8 mouse cellular contexts compared by ENCODE assay signal in genomic region chr5:37337696-37338095, GRCm38 (mm10). TPM values are rescaled to one million over a fixed set of nuclear protein-coding genes. Genes with fewer than 3 reads are reported as not detected.
DNase-seq lines count a peak whose midpoint lies in the region; ATAC-seq and TF ChIP-seq lines count a peak whose summit lies in the region.

No protein-coding gene starts in this region.

- peaks cover 34% of the 10 kb centered on the region for H3K36me3 ChIP-seq in E14TG2a.4 (ENCODE audit: insufficient read depth, low read length)
- no peaks in the 10 kb centered on the region for H3K36me3 ChIP-seq in hindbrain, embryonic 13.5 days
- no peaks in the 10 kb centered on the region for H3K36me3 ChIP-seq in midbrain, embryonic 11.5 days (ENCODE audit: control insufficient read depth, insufficient read depth, low read length)

- TF ChIP-seq CTCF in E14TG2a.4 (conservative IDR thresholded peaks at IDR 0.05; ENCODE audit: low read length): no peak

- peak overlapping the region; percentile 85 for H3K4me3 ChIP-seq in E14TG2a.4 (replicated peaks; ENCODE audit: low read length)
- peak overlapping the region; percentile 51 for H3K4me3 ChIP-seq in hindbrain, embryonic 13.5 days
- H3K4me3 ChIP-seq in midbrain, embryonic 11.5 days (ENCODE audit: low read depth, low read length): no peak overlapping the region

- WGBS in hindbrain, embryonic 13.5 days: 76% methylated on average over 3 of the region's 3 CpGs
- WGBS in midbrain, embryonic 11.5 days: 72% methylated on average over 3 of the region's 3 CpGs

- no peaks in the 10 kb centered on the region for H3K9me3 ChIP-seq in E14TG2a.4 (ENCODE audit: low read length)
- H3K9me3 ChIP-seq in hindbrain, embryonic 13.5 days: no peaks in the 10 kb centered on the region
- H3K9me3 ChIP-seq in midbrain, embryonic 11.5 days (ENCODE audit: control insufficient read depth, low read length): no peaks in the 10 kb centered on the region

- H3K27me3 ChIP-seq in E14TG2a.4 (ENCODE audit: insufficient read depth, low read length): peaks cover 34% of the 10 kb centered on the region
- peaks cover 28% of the 10 kb centered on the region for H3K27me3 ChIP-seq in hindbrain, embryonic 13.5 days
- H3K27me3 ChIP-seq in midbrain, embryonic 11.5 days (ENCODE audit: control insufficient read depth, insufficient read depth, low read length): no peaks in the 10 kb centered on the region

- ATAC-seq in hindbrain, embryonic 13.5 days (ENCODE audit: low FRiP score): peak; percentile 30; the same call in 1 of the 2 replicates
- no peak for ATAC-seq in midbrain, embryonic 11.5 days (ENCODE audit: low FRiP score)
- ATAC-seq in activated CD4-positive, CD25-positive, alpha-beta regulatory T cell, adult 4 months: no peak

- peak overlapping the region; percentile 71; the same call in 1 of the 2 replicates for H3K9ac ChIP-seq in hindbrain, embryonic 13.5 days
- peak overlapping the region; percentile 79 for H3K9ac ChIP-seq in midbrain, embryonic 11.5 days (ENCODE audit: low read length)

- no peak overlapping the region for H3K27ac ChIP-seq in hindbrain, embryonic 13.5 days
- 0 out of 2 replicates have a peak overlapping the region, but pooled peaks have one; percentile 20 for H3K27ac ChIP-seq in midbrain, embryonic 11.5 days (ENCODE audit: low read depth, low read length)

- H3K4me1 ChIP-seq in E14TG2a.4 (replicated peaks; ENCODE audit: low read depth, low read length): peaks cover 53% of the 10 kb centered on the region
- peaks cover 36% of the 10 kb centered on the region for H3K4me1 ChIP-seq in hindbrain, embryonic 13.5 days (replicated peaks)
- peaks cover 30% of the 10 kb centered on the region for H3K4me1 ChIP-seq in midbrain, embryonic 11.5 days (ENCODE audit: control insufficient read depth, insufficient read depth, low read length)

- DNase-seq in NIH3T3 (ENCODE audit: low read depth): peak; percentile 28
- DNase-seq in midbrain, embryonic 11.5 days (ENCODE audit: low spot score, missing footprints): peak; percentile 87
- DNase-seq in left cerebral cortex, adult 18-20 months (ENCODE audit: low spot score in 2 of 2): no peak
- no peak for DNase-seq in adrenal gland, postnatal 25 days
- DNase-seq in cerebellum, adult 11-12 months: no peak

- peak overlapping the region; percentile 82 for H3K4me2 ChIP-seq in hindbrain, embryonic 13.5 days
- H3K4me2 ChIP-seq in midbrain, embryonic 11.5 days: peak overlapping the region; percentile 85; the same call in 1 of the 2 replicates

RNA-seq across cellular contexts. Expression of gene Evc2, which starts 0.6 kb away (rescaled TPM):
- polyA plus RNA-seq in hindbrain, embryonic 13.5 days (2015; fragmentation: Nextera tagmentation; extraction: Ambion mirVana): 4.9 TPM in 2 replicates
- 8.1 and 10.3 TPM in 2 replicates for polyA plus RNA-seq in midbrain, embryonic 11.5 days (2014; fragmentation: Nextera tagmentation; extraction: Ambion mirVana)
- polyA plus RNA-seq in activated CD4-positive, CD25-positive, alpha-beta regulatory T cell, adult 4 months (2017; shearing (Covaris generic)): not detected
- total RNA-seq in left cerebral cortex, adult 18-20 months (2021): 10 to 100 TPM; 15.8 to 17.5 TPM
- 19.7 and 21.4 TPM in 2 replicates for total RNA-seq in adrenal gland, postnatal 25 days (2021)

RNA-seq across cellular contexts. Expression of gene Evc, which starts 1.0 kb away (rescaled TPM):
- polyA plus RNA-seq in hindbrain, embryonic 13.5 days (2015; fragmentation: Nextera tagmentation; extraction: Ambion mirVana): 5.1 and 5.4 TPM in 2 replicates
- 11.1 and 11.8 TPM in 2 replicates for polyA plus RNA-seq in midbrain, embryonic 11.5 days (2014; fragmentation: Nextera tagmentation; extraction: Ambion mirVana)
- not detected for polyA plus RNA-seq in activated CD4-positive, CD25-positive, alpha-beta regulatory T cell, adult 4 months (2017; shearing (Covaris generic))
- 10 to 100 TPM in 1 of 2 experiments, 1 to 10 TPM in 1; 9.5 to 10.7 TPM for total RNA-seq in left cerebral cortex, adult 18-20 months (2021)
- total RNA-seq in adrenal gland, postnatal 25 days (2021): 12.5 and 16.9 TPM in 2 replicates

Comparison
In these comparisons a context has a peak if more than half of its experiments do, and no peak if none do; other contexts are left out.
1. DNase-seq: peak in NIH3T3 (single experiment) and midbrain, embryonic 11.5 days (single experiment); none in left cerebral cortex, adult 18-20 months (0 of 2), adrenal gland, postnatal 25 days (single experiment) and cerebellum, adult 11-12 months (single experiment).